ENCODE assay signal across 18 mouse cellular contexts in the genomic region with DNA sequence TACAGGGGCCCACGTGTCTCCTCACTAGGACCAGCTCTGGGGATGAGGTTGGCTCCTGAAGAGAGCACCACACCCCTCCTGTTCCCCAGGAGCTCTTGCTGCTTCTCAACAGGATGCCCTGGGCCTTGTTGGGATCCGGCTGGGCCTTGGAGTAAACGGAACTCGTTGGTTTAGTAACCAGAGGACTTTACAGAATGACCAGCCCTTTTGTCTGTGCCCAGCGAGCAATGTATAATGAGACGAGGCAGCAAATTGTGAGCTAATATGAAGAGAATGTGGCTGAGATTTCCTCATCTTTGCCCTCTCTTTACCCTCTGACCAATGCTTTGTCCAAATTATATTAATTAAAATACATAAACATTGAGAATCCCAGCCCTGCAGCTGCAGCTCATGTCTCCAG. TPM values are rescaled to one million over a fixed set of nuclear protein-coding genes. Genes with fewer than 3 reads are reported as not detected.
"Had no signal": no experiment of that assay in that cellular context is flagged by ENCODE, and none has a peak within 500 bp of the region (broad histone marks: within the 10 kb centered on the region; RNA-seq: fewer than 3 reads in every experiment).

No protein-coding gene starts in this region.

- H3K4me3 ChIP-seq: kidney, embryonic 15.5 days; left cerebral cortex, adult 2 months; limb, embryonic 10.5 days; liver, embryonic 15.5 days; midbrain, embryonic 10.5 days; myocyte had no signal

- H3K27ac ChIP-seq: kidney, embryonic 15.5 days; left cerebral cortex, adult 2 months; limb, embryonic 10.5 days; liver, embryonic 15.5 days had no signal

- H3K36me3 ChIP-seq: kidney, embryonic 15.5 days; limb, embryonic 10.5 days; liver, embryonic 15.5 days; midbrain, embryonic 10.5 days had no signal

- H3K9ac ChIP-seq: kidney, embryonic 15.5 days; liver, embryonic 15.5 days had no signal

- DNase-seq: lung, adult 2 months; midbrain, embryonic 14.5 days; right cerebral cortex, postnatal 25 days had no signal

- H3K27me3 ChIP-seq: kidney, embryonic 15.5 days had no signal

- H3K4me1 ChIP-seq: liver, embryonic 15.5 days had no signal

- H3K9me3 ChIP-seq: kidney, embryonic 15.5 days; limb, embryonic 10.5 days; liver, embryonic 15.5 days; midbrain, embryonic 10.5 days had no signal

- H3K4me2 ChIP-seq: liver, embryonic 11.5 days; liver, embryonic 15.5 days had no signal

RNA-seq across cellular contexts. Expression of a gene that starts 17.8 kb away (rescaled TPM):
- total RNA-seq: megakaryocyte, adult 5-6 weeks had no signal
- polyA plus RNA-seq: large intestine, adult 2 months; limb, embryonic 10.5 days; liver, embryonic 11.5 days; liver, embryonic 15.5 days; lung, adult 2 months; small intestine, adult 2 months had no signal

RNA-seq across cellular contexts. Expression of a gene that starts 22.9 kb away (rescaled TPM):
- total RNA-seq: layer of hippocampus, postnatal 25 days; left cerebral cortex, adult 2 months; left cerebral cortex, postnatal 14 days had no signal
- polyA plus RNA-seq: kidney, embryonic 15.5 days; large intestine, adult 2 months; limb, embryonic 10.5 days; limb, embryonic 14.5 days; liver, embryonic 11.5 days; liver, embryonic 15.5 days; lung, adult 2 months; midbrain, embryonic 10.5 days; midbrain, embryonic 14.5 days; myocyte; neural tube, embryonic 11.5 days; small intestine, adult 2 months; stomach, embryonic 16.5 days had no signal

RNA-seq across cellular contexts. Expression of a gene that starts 46.7 kb away (rescaled TPM):
- total RNA-seq: layer of hippocampus, postnatal 25 days; left cerebral cortex, postnatal 14 days had no signal
- polyA plus RNA-seq: midbrain, embryonic 10.5 days had no signal
